Mouse (Mus musculus) brain, adult 2 months (tissue): ENCODE data around the gene Gm45808.
"Not testable (repeated sequence)": the region's sequence is repeated elsewhere in the genome, so short reads cannot be mapped to it uniquely, and the experiment has no call there.

Source experiments
- DNase-seq: peaks from one replicate; pipeline ENCODE4 v3.0.0; 2011; ENCODE audit warnings: low read depth, low spot score

Gene Gm45808

DNA sequence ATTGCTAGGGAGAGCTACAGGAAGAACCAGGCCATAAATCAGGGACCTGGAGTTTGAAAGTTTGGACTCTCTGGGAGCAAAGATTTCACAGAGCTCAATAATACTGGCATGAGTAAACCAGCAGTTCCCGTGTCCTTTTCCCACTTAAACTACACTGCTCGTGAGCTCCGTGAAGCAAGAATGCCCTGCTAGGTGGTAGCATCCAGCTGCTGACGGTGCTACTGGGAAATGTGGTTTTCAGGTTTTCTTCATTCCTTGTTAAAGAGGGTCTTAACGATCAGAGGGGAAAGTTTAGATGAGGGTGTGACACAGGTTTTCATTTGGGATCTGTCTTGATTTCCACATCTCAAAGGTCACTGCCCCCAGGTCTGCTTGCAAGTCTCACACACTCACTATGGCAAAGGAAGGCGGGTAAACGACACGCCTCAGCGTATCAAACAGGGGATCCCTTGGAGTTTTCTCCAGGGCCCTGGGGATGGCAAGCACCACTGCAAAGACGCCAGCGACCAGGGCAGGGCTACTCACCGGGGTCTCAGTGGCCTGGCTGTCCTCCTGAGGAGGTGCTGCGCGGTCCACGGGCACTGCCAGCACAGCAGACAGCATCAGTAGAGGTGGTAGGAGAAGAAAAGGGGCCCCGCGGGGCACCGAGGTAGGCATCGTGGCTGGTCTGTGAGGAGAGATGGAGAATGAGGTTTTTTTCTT is 22.7 kb upstream of the Gm45808 start:
- DNase-seq: no peak

DNA sequence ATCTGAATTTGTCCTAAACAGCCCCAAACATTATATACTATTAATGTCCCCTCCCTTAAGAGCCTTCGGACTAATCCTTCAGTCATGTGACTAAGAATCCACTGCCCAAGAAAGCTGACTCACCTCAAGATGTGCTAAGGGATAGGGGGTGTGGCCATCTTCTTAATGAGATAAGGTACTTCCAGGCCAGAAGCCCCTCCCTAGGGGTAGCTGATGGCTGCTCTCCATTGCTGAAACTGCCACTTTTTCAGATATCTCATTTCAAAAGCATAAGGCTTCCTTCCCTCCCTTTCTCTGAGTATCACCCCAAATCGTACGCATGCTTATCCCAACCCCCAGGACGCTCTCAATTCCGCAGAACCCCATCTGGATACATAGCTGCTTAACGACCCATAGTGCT is 21.9 kb upstream of the Gm45808 start:
- no peak for DNase-seq

GRCm38 (mm10) chr7:45507583-45507982 is 21.0 kb upstream of the Gm45808 start:
- no peak for DNase-seq

DNA sequence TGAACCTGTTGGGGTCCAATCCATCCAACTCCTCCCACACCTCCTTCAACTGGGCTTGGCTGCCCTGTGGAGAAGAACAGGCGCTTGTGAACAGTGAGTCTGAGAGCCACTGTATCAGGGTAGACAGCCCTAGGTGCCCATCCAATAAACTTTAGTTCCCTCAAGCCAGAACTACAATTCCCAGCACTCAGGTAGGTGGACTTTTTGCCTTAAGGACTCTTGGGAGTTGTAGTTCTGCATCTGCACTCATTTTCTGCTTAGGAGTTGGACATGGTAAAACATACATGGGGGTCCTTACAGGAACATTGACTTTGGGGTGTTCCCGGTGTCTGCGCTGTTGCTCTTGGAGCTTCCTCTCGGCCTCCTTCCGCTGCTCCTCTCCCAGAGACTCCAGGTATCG is 11.8 kb upstream of the Gm45808 start:
- DNase-seq: no peak

DNA sequence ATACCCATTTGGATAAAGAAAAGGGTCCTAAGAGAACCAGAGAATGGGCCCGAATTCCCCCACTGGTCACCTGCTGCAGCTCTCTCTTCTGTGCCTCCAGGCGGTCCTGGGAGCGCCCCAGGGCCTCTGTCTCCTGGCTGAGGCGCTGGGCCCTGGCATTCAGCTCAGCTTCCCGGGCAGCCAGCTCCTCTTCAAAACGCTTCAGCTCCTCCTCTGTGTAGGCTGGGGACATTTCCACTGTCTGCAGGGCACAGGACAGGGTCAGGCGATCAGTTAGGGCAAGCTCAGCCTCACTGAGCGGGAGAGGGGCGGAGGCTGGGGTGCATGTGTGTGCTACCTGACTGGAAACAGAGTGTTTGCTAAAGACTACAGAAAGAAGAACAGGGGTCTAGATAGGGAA is 7.9 kb upstream of the Gm45808 start:
- no peak for DNase-seq

- peak; percentile 94 for DNase-seq
These were observed 6.3 kb upstream of the Gm45808 start for GRCm38 (mm10) chr7:45492951-45493350.

GRCm38 (mm10) chr7:45492225-45492844 is 5.7 kb upstream of the Gm45808 start:
- DNase-seq: no peak

- no peak for DNase-seq
These were observed 4.7 kb upstream of the Gm45808 start for GRCm38 (mm10) chr7:45491264-45491663.

DNA sequence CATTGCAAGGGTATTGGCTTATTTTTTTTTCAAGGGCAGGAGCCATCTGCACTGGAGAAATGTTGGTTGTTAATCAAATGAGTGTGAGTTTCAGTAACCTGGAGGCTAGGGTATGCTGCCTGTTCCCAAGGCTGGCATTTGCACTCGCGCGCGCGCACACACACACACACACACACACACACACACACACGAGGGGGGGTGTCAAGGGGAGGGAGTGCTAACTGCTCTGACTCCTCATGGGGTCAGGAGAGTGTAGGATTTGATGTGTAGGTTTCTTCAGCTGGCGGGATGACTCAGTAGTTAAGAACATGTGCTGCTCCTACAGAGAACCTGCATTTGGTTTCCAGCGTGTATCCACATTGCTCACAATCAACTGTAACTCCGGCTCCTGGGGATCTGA is 4.2 kb upstream of the Gm45808 start:
- peak; percentile 86 for DNase-seq

DNA sequence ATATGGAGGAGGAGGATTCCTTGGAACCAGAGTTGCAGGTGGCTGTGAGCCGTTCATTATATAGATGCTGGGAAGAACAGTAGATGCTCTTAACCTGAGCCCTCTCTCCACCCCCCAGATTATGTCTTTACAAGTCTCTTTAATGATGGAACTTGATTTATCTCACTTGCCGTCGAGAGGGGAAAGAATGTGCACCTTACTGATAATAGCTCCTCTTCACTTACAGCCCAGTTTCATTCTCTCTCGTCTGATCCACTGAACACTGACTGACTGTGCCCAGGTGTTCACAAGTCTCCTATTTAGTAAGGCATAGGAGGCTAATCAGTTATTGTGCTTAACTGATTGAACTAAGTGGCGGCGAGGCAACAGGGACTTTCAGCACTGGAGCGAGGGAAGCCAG is 3.0 kb upstream of the Gm45808 start:
- no peak for DNase-seq

- peak; percentile 75 for DNase-seq
These were observed 1.9 kb upstream of the Gm45808 start, which contains the start of gene Dhdh for GRCm38 (mm10) chr7:45488293-45489204. Dhdh (minus strand) TSS chr7:45488805.

- DNase-seq: no peak
These were observed 1.3 kb upstream of the Gm45808 start for GRCm38 (mm10) chr7:45487861-45488292.

DNA sequence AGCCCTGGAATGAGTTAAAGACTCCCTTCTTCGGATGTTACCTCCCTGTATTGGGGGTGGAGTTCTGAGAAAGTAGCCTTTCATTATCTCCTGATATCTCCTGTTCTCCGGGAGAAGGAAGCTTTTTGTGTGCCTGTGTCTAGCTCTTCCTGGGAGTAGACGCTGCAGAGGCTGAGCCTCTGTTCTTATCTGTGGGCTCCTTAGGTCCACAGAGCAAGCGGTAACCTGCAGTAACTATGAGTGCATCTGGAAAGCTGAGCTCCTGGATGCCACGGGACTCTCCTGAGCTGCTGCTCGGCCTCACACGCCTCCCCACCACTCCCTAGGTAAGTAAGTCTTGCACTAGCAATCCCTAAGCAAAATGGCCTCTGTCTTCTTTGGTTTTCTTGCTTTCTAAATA is 453 bp downstream of the Gm45808 start:
- DNase-seq: no peak

DNA sequence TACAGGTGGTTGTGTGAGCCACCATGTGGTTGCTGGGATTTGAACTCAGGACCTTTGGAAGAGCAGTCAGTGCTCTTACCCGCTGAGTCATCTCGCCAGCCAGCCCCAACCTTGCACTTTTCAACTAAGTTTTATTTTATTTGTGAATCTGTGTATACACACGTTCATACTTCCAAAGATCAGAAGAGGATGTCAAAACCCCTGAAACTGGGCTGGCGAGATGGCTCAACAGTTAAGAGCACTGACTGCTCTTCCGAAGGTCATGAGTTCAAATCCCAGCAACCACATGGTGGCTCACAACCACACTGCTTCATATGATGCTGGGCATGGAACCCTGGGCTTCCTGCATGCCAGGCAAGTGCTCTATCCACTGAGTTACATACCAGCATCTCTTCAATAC is 1.6 kb downstream of the Gm45808 start:
- not testable (repeated sequence) for DNase-seq

DNA sequence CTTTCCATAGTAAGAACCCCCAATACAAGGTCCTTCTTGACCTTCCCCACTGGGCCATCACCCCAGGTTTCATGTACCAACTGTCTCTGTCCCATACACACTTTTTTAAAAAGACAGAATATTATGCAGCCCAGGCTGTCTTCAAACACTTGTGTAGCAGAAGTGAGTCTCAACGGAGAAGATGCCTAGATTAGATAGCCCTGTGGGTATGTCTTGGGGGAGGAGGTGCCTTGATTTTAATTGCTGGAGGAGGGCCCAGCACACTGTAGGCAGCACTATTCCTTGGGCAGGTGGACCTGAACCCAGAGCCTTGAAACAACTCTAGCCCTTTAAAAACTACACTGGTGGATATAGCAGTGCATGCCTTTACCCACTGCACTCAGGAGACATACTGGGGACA is 4.4 kb downstream of the Gm45808 start:
- no peak for DNase-seq

DNA sequence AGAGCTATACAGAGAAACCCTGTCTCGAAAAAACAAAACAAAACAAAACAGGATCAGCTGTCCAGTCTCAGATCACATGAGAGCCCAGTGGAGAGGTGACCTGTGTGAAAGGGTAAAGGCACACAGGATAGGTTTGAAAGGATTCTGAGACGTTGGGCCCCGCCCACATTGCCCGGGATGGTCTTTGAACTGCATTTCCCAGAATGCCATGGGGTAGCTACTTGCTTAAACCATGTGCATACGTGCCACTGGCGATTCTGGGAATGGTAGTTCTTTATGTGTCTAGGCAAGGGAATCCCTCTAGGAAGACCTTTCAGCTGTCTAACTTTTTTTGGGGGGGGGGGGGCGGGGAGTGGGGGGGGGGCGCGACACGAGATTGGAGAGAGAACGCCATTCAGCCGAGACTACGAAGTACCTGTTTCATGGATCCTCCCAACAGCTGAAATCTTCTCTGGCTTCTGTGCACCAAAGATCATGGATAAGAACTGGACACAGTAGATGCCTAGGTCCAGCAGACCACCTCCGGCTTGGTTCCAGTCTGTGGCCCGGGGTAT is 5.2 kb downstream of the Gm45808 start, which contains the start of gene Tulp2:
TSS of gene Tulp2 (plus strand) at position 504 of the 554 bp plus-strand sequence.
- peak; percentile 84 for DNase-seq

DNA sequence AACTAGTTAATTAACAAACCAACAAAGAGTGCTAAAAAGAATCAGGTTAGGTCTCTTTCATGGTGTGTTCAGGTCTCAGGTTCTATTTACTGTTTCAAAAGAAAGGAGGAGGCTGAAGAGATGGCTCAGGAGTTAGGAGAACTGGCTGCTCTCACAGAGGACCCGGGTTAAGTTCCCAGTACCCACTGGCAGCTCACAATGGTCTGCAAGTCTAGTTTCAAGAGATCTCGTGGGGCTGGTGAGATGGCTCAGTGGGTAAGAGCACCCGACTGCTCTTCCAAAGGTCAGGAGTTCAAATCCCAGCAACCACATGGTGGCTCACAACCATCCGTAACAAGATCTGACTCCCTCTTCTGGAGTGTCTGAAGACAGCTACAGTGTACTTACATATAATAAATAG is 6.3 kb downstream of the Gm45808 start:
- not testable (repeated sequence) for DNase-seq

DNA sequence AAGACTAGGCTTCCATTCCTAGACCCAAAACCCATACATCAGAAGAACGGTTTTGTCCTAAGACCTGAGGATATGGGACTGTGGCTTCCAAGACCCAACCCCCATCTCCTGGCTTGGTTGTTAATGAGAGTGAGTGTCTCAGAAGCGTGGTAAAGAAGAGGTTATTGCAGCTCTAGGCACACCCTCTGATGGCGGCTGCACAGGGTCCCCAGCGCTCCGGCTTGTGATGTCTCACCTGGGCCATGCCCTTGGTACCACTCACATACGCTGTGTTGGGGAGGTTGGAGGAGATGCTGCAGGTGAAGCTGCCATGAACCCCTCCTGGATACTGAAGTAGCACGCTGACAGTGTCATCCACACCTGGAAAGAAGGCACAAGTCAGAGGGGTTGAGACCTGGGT is 7.8 kb downstream of the Gm45808 start:
- no peak for DNase-seq

GRCm38 (mm10) chr7:45477003-45477402 is 9.6 kb downstream of the Gm45808 start:
- DNase-seq: peak; percentile 88

GRCm38 (mm10) chr7:45476453-45476852 is 10.2 kb downstream of the Gm45808 start:
- DNase-seq: no peak

DNA sequence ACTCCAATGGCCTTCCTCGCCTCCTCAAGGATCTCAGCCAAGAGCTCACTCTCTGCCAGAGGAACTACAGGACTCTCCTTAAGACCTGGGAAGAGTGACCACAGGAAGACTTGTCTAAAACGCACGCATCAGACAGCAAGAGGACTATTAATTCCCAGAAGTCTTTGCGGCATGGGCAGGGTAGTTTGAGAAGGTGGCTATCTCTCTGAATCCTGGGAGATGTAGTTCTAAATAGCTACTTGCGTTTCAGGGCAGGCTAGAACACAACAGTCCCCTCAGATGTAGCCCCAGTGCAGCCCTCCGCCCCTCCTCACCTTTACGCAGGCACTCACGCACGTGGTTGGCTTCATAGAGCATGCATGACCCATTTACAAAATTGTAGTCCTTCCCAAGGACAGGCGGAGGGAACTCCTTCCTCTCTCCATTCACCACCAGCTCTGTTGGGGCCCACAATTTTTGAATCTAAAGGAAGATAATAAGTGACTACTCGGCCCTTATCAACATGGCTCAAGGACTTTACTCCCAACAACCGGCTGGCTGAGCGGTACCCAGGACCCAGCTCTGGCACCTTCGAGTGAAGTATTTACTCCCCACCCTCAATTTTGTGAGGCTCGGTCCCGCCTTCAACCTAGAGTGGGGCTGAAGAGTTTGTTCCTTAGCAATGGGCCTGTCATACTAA is 11.2 kb downstream of the Gm45808 start:
- peak; percentile 82 for DNase-seq
